Mouse (Mus musculus) T-cell, adult 66 days (primary cell): ENCODE measurements around the gene Serpinb9b. TPM values are rescaled to one million over a fixed set of nuclear protein-coding genes. Genes with fewer than 3 reads are reported as not detected.

Source experiments
- total RNA-seq, 2 experiments: library from RNA; stranded (reverse); gene quantifications; 3 replicates in 1 of 2; 4 replicates in 1 of 2; pipeline ENCODE4 v1.2.4; 2023

Gene Serpinb9b
- under 1 TPM in 1 of 2 experiments, not detected in 1; 0.84 TPM for total RNA-seq

GRCm38 (mm10) chr13:33027244-33027643, at the start of gene Serpinb9b:
Gene Serpinb9b (plus strand): TSS chr13:33027416.

GRCm38 (mm10) chr13:33002950-33003349, 24.3 kb upstream of the Serpinb9b start, which contains the start of gene Serpinb9:
Gene Serpinb9 (plus strand): TSS chr13:33003250.

DNA sequence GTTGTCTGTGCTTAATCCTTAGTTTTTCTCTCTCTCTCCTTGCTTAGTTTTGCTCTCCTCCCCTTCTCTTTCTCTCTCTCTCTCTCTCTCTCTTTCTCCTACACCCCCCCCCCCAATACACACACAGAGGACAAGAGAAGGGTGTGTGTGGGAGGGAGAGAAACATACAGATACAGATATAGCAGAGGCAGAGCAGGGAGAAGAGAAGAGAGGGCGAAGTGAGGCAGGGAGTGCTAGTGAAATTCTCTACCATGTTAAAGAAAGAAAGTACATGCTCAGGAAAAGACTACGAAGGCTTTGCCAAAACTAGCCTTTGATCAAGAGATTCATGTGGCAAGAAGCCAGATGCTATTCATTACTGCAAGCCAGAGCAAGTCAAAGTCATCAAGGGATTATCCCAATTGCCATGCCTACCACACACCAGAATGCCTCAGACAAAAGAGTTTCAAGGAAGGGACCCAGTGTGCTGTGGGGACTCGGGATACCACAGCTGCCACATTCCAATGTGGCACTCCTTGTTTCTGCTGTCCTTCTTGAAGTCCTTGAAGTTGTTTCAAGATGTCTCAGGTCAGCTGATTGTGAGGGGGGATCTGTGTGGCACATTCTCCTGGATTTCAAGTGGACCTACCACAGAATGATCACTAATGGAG, 51.0 kb downstream of the Serpinb9b start, which contains the start of gene Serpinb1b:
Gene Serpinb1b, plus strand, starts transcription at position 520 of the 650 bp plus-strand sequence.

Other genes starting within 250 kb of the Serpinb9b start
- gene Mylk4, start 243.5 kb upstream of the Serpinb9b start, total RNA-seq = not detected
- gene Wrnip1, start 225.4 kb upstream of the Serpinb9b start, total RNA-seq = 10 to 100 TPM; 38.7 to 45.1 TPM
- not detected for gene D930007J09Rik, start 224.6 kb upstream of the Serpinb9b start, total RNA-seq
- 1 to 10 TPM; 2.3 to 4.7 TPM for gene Serpinb1a, start 176.2 kb upstream of the Serpinb9b start, total RNA-seq
- gene Serpinb1c, start 129.2 kb upstream of the Serpinb9b start, total RNA-seq = not detected
- 10 to 100 TPM; 11.0 to 14.7 TPM for gene Serpinb6b, start 62.2 kb upstream of the Serpinb9b start, total RNA-seq
- 10 to 100 TPM in 1 of 2 experiments, 1 to 10 TPM in 1; 8.4 to 11.2 TPM for gene Serpinb9, start 24.2 kb upstream of the Serpinb9b start, total RNA-seq
- not detected for gene Serpinb1b, start 51.2 kb downstream of the Serpinb9b start, total RNA-seq
- gene Serpinb9c, start 132.3 kb downstream of the Serpinb9b start, total RNA-seq = not detected
- gene Serpinb9d, start 165.5 kb downstream of the Serpinb9b start, total RNA-seq = not detected
- gene Serpinb9e, start 222.2 kb downstream of the Serpinb9b start, total RNA-seq = not detected